Mouse (Mus musculus) liver, embryonic 14.5 days (tissue): ENCODE data around the gene Ltbp4.

Experiments used
- CTCF ChIP-seq: IDR thresholded peaks from 2 replicates; pipeline ENCODE4 v1.5.1; 2016; ENCODE audit warnings: antibody characterized with exemption, low read depth, control low read depth
- EP300 ChIP-seq: IDR thresholded peaks from 2 replicates; pipeline ENCODE4 v1.6.1; 2016; ENCODE audit warnings: antibody characterized with exemption, low read depth

- TF ChIP-seq CTCF, result no peak
- no peak for TF ChIP-seq EP300
Measured at GRCm38 (mm10) chr7:27310996-27311535, 26.4 kb downstream of the Ltbp4 start.
